Mouse (Mus musculus) neutrophil, adult 83 days (primary cell): ENCODE results near the gene Ahrr. TPM values are rescaled to one million over a fixed set of nuclear protein-coding genes. Genes with fewer than 3 reads are reported as not detected.

Experiments
- total RNA-seq, 2 experiments: library from RNA; stranded (reverse); gene quantifications; one replicate each; pipeline ENCODE4 v1.2.4; 2023

Gene Ahrr
- under 1 TPM; 0.51 to 0.88 TPM for total RNA-seq

GRCm38 (mm10) chr13:74292167-74292566, at the start of gene Ahrr:
TSS of gene Ahrr (minus strand) at chr13:74292331.

GRCm38 (mm10) chr13:74317170-74317849, 25.2 kb upstream of the Ahrr start, which contains the start of gene Pdcd6:
TSS of gene Pdcd6 (minus strand) at chr13:74317580.

GRCm38 (mm10) chr13:74208317-74208985, 83.7 kb downstream of the Ahrr start, which contains the start of gene Exoc3:
TSS of gene Exoc3 (minus strand) at chr13:74208732.

Other genes starting within 250 kb of the Ahrr start
- 10 to 100 TPM; 12.3 to 12.9 TPM for gene Cep72, start 230.0 kb downstream of the Ahrr start, total RNA-seq
- gene Slc9a3, start 170.9 kb downstream of the Ahrr start, total RNA-seq, result not detected
- 10 to 100 TPM; 45.5 to 51.2 TPM for gene Exoc3, start 83.6 kb downstream of the Ahrr start, total RNA-seq
- 100 to 1,000 TPM in 1 of 2 experiments, 10 to 100 TPM in 1; 75.6 to 102 TPM for gene Pdcd6, start 25.2 kb upstream of the Ahrr start, total RNA-seq
- gene Sdha, start 57.9 kb upstream of the Ahrr start, total RNA-seq, result 10 to 100 TPM; 88.1 to 92.7 TPM
- 10 to 100 TPM; 14.0 to 15.3 TPM for gene Ccdc127, start 58.0 kb upstream of the Ahrr start, total RNA-seq
- not detected for gene Lrrc14b, start 71.7 kb upstream of the Ahrr start, total RNA-seq
- under 1 TPM; 0.15 to 0.49 TPM for gene Zfp72, start 98.5 kb upstream of the Ahrr start, total RNA-seq
- gene Ftl1-ps1, start 107.4 kb upstream of the Ahrr start, total RNA-seq, result 1,000 to 10,000 TPM; 1,577 to 1,688 TPM
- gene Zfp825, start 201.7 kb upstream of the Ahrr start, total RNA-seq, result 1 to 10 TPM; 7.1 to 7.7 TPM